Mouse (Mus musculus) gastrocnemius, postnatal 25 days (tissue): ENCODE measurements around the gene Ktn1. TPM values are rescaled to one million over a fixed set of nuclear protein-coding genes. Genes with fewer than 3 reads are reported as not detected.
A peak's percentile ranks its signal among the peaks of the same experiment; 100 is the strongest.

Experiments used
- DNase-seq: peaks from one replicate; pipeline ENCODE4 v3.0.0; 2022
- long read RNA-seq, 2 experiments: library from polyadenylated mRNA; stranded (forward); transcript quantifications; one replicate each; pipeline ENCODE4 v2.0.0; 2021
- total RNA-seq, 2 experiments: library from RNA; stranded (reverse); gene quantifications; 1 replicate in 1 of 2; 2 replicates in 1 of 2; pipeline ENCODE4 v1.2.3; 2021

Gene Ktn1
- total RNA-seq: 100 to 1,000 TPM; 158 to 175 TPM
- long read RNA-seq, experiment 1, full-length matches to known transcripts: 3 of 67 reads
- long read RNA-seq, experiment 1, partial matches to known transcripts: 15 of 67 reads
- long read RNA-seq, experiment 1, other reads (novel, unspliced or antisense): 49 of 67 reads
- long read RNA-seq, experiment 2, full-length matches to known transcripts: 11 of 142 reads
- long read RNA-seq, experiment 2, partial matches to known transcripts: 25 of 142 reads
- long read RNA-seq, experiment 2, other reads (novel, unspliced or antisense): 106 of 142 reads

GRCm38 (mm10) chr14:47648218-47648617, at the start of gene Ktn1:
Gene Ktn1 (plus strand): TSS chr14:47648448.
- no peak for DNase-seq

- no peak for DNase-seq
These were observed 35.0 kb upstream of the Ktn1 start for GRCm38 (mm10) chr14:47613254-47613653.

- no peak for DNase-seq
These were observed 29.4 kb upstream of the Ktn1 start for GRCm38 (mm10) chr14:47618891-47619290.

- no peak for DNase-seq
These were observed 26.3 kb upstream of the Ktn1 start for GRCm38 (mm10) chr14:47621901-47622300.

- DNase-seq: no peak
These were observed 23.4 kb upstream of the Ktn1 start for GRCm38 (mm10) chr14:47624837-47625236.

- no peak for DNase-seq
These were observed 22.1 kb upstream of the Ktn1 start for GRCm38 (mm10) chr14:47626143-47626542.

GRCm38 (mm10) chr14:47626812-47627211, 21.4 kb upstream of the Ktn1 start:
- DNase-seq: no peak

GRCm38 (mm10) chr14:47627360-47627759, 20.9 kb upstream of the Ktn1 start:
- DNase-seq: no peak

GRCm38 (mm10) chr14:47632419-47632818, 15.8 kb upstream of the Ktn1 start:
- no peak for DNase-seq

GRCm38 (mm10) chr14:47634410-47634809, 13.8 kb upstream of the Ktn1 start:
- DNase-seq: peak; percentile 15

GRCm38 (mm10) chr14:47634846-47635245, 13.4 kb upstream of the Ktn1 start:
- DNase-seq: no peak

- no peak for DNase-seq
These were observed 9.8 kb upstream of the Ktn1 start for GRCm38 (mm10) chr14:47638316-47638895.

- DNase-seq: no peak
These were observed 2.6 kb upstream of the Ktn1 start for GRCm38 (mm10) chr14:47645620-47646019.

GRCm38 (mm10) chr14:47646246-47646645, 2.0 kb upstream of the Ktn1 start:
- DNase-seq: peak; percentile 19

- no peak for DNase-seq
These were observed 1.3 kb upstream of the Ktn1 start for GRCm38 (mm10) chr14:47646696-47647516.

GRCm38 (mm10) chr14:47648706-47649630, 720 bp downstream of the Ktn1 start:
- peak; percentile 85 for DNase-seq

GRCm38 (mm10) chr14:47649631-47650337, 1.5 kb downstream of the Ktn1 start:
- DNase-seq: peak; percentile 77

GRCm38 (mm10) chr14:47650338-47650720, 2.1 kb downstream of the Ktn1 start:
- DNase-seq: no peak

- DNase-seq: no peak
These were observed 3.0 kb downstream of the Ktn1 start for GRCm38 (mm10) chr14:47651272-47651671.

GRCm38 (mm10) chr14:47655444-47655843, 7.2 kb downstream of the Ktn1 start:
- DNase-seq: no peak

- DNase-seq: no peak
These were observed 15.7 kb downstream of the Ktn1 start for GRCm38 (mm10) chr14:47663844-47664469.
